Mouse (Mus musculus) lung, postnatal 36 days (tissue): Measurements from ENCODE around the gene Tent5b.

Source experiments
- DNase-seq: peaks from one replicate; pipeline ENCODE4 v3.0.0; 2022; ENCODE audit warnings: mixed read lengths

The Tent5b gene

DNA sequence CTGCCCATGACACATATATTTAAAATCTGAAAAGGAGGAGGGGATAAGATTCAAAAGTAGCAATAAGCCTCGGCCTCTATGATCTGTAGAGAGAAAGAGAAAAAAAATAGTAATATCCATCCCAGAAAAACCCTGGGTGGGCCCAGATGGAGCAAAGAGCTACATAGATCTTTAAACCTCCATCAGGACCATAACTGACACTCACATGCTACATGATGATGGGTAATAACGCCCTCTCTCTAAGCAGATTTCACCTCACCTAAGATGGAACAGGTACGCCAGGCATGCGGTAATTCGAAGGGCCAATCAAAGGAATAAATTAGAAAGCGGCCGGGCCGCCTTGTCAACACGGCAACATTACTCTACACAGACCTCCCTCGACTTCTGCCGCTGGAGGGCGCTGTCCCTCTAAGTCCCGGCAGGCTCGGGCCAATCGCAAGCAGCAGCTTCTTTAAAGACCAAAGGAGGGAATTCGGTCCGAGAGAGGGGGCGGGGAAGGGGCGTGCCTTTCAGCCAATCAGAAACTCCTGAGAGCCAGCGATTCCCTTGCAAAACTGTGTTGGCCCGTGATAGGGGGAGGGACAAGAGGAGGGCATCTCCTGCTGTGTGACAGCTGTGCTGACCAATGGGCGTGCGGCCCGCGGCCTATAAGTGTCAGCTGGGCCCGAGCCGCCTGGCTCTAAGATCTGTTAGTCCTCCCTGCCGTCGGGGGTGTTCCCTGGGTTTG lies at the start of gene Tent5b:
Tent5b (plus strand) TSS at position 675 of the 727 bp plus-strand sequence.
- DNase-seq: peak; percentile 100

DNA sequence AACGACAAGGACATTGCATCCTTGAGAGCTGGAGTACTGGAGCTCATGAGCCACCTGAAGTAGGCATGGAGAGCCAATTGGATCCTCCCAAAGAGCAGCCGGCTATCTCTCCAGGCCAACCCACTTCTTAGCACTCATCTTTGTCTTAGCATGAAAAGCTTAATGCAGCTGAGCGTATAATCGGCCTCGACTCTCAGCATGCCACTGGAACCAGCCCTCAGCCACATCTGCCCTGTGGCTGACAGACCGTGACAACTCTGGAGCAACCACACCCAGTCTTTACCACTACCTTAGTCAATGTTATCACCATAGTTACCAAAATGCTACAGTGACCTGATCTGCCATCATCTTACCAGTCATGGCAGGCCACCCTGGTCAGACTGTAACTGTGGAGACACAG lies 48.4 kb upstream of the Tent5b start:
- no peak for DNase-seq

DNA sequence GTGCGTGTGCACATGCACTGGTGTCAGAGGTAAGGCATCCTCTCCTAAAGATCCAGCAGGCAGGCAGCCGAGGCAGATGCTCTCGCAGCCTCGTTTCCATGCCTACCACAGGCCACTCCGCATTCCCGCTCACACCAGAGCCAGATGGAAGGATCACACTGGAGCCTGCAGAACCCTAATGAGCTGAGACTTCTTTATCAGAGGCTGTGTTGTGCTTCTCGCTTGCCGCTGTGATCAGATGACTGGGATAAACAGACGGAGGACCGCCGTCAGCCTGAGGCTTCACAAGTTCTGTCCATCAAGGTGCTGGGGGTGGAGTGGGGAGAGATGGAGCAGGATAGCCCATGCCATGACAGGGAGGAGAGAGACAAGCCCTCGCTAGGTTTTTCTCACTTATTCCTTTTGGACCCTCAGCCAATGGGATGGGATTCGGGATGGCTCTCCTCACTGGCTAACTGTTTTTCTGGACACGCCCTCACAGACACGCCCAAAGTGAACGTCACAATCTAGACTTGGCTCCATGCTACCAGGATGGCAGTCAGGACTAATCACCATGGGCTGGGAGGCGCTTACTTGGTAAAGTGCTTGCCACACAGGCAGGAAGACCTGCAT lies 47.3 kb upstream of the Tent5b start:
- no peak for DNase-seq

DNA sequence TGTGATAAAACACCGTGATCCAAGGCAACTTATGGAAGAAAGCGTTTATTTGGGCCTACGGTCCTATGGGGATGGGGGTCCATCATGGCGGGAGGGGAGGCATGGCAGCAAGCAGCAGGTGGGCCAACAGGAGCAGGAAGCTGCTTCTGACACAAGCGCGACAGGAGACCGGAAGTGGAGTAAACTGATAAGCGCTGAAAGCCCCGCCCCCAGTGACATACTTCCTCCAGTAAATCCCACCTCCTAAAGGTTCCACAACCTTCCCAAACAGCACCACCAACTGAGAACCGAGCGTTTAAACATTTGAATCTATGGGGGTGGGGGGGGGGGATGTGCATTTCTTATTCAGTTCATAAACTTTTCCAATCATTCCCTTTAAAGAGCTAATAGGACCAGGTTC lies 44.0 kb upstream of the Tent5b start:
- DNase-seq: no peak

DNA sequence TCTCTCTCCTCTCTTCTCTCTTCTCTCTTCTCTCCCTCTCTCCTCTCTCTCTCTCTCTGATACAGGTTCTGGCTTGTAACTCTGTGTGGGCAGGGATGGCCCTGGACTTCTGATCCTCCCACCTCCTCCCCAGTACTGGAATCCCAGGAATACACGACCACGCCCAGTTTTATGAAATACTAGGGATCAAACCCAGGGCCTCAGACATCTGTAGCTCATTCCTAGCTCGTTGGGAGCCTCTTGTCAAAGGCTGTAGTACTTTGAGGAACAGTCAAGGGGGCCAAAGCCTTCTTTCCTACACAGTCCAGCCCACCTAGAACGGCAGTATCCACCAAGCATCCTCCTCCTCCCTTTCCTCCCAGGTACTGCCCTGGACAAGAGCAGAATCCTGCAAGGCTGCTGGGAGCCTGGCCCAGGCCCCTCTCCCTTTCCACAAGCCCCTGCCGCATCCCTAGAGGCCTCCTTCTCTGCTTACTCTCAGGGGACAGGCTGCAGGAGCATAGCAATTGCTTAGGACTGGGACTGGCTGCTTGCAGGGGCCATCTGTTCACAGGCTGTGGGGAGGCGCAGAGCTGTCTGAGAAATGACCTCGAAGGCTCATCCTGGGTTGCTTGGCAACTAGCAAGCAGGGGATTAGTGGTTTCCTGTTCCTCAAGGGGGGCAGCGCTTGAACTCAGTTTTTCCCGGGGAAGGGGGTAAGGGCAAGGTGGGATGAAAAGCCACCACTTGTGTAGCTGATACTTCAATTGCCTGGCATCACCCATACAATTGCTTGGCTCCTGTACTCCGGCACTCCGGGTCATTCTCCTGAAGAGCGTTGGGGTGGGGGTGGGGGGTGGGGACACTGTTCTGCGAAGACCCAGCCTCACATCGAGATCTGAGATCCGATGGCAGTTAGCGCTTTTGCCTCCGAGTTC lies 40.2 kb upstream of the Tent5b start:
- DNase-seq: no peak

DNA sequence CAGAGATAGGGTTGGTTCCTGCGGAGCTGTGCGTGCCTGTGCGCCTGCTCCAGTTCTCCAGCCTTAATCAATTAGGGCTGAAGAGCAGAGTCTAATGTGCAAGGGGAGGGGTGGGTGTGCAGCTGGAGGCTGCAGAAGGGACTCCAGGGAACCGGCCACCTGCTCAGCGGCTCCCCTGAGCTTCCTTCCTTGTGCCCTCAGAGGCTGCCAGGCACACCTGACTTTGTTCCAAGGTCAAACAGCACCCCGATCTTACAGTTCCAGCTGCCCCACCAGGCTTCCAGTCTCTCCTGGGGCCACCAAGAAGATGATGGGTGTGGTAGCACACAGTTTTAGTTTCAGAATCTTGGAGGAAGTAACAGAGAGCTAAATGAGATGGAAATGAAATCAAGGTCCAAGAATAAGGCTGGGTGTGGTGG lies 39.5 kb upstream of the Tent5b start:
- DNase-seq: no peak

DNA sequence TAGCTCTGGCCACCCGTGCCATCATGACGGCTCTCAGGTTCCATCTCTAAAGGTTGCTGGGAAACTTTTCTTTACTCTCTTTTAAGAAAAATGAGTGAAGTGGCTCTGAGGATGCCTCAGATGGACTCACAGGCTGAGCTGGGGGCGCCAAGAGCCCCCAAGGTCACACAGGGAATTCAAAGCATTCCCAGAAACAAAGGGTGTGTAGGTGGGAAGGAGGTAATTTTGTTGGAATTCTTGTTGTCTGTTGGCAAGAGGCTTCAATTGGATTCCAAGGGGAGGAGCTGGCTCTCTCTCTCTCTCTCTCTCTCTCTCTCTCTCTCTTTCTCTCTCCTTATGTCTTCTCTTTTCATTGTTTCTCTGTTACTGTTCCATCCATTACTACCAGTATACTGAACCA lies 37.7 kb upstream of the Tent5b start:
- no peak for DNase-seq

DNA sequence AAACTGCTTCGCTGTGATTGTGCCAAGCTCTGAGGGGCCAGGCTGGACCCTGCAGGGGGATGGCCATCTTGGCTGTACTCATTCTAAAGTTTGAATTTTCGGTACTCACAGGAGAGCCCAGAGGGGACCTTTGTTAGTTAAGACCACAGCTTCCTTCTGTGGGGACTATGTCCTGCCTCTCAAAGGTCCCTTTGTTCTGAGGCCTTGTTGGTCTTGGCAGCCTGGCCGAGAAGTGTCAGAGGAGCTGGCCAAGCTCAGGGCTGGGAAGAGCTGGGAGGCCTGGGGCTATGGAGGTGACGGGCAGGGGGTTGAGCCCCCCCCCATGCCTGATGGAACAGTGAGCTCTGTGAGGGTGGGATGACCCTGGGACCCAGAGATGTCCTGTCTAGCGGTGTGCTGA lies 36.8 kb upstream of the Tent5b start:
- no peak for DNase-seq

DNA sequence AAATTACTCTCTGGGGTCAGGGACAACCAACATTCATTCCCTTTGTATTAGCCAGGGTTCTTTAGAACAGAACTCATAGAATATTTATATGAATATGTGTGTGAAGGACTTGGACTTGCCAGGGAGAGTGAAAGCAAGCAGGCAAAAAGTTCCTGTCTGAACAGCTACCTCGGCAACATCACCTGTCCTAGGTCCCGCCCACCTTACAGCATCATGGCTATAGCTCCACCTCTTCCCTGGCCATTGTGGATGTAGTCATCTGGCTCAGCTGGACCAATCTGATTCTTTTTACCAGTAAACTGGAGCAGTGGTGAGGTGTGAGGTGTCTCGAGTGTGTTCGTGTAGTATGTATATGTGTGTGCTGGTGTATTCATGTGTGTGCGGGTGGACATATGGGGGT lies 34.2 kb upstream of the Tent5b start:
- no peak for DNase-seq

DNA sequence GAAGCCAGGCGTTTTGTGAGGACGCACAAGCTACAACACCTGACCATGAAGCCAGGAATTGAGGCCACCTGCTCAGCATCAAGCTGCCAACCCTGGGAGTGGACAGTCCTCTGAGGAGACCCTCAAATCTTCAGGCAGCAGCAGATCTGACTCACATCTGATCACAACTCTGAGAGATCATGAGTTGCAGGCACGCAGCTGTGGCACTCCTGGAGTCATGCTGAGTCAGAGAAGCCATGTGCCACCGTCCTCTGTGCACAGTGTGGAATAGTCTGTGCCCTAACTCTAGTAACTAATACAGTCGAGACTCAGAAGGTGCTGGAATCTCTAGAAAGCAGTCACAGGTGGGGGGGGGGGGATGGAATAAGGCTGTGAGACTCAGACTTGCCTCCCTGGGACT lies 32.6 kb upstream of the Tent5b start:
- no peak for DNase-seq

DNA sequence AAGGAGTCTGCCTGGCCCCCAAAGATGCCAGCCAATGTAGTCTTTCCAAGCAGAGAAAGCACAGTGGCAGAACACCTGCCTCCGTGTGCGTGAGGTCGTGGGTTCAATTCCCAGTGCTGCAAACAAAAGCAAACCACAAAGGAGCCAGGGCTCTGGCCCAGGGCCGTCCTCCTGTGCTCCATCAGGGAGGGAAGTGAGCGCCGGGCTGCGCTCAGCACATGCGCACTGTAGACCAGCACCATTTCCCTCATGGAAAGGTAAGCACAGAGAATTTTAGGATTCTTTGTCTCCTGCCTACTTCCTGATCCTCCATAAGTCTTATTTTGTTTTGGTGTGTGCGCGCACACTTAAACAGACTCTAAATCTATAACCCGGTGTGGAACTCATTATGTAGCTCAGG lies 32.0 kb upstream of the Tent5b start:
- DNase-seq: no peak

DNA sequence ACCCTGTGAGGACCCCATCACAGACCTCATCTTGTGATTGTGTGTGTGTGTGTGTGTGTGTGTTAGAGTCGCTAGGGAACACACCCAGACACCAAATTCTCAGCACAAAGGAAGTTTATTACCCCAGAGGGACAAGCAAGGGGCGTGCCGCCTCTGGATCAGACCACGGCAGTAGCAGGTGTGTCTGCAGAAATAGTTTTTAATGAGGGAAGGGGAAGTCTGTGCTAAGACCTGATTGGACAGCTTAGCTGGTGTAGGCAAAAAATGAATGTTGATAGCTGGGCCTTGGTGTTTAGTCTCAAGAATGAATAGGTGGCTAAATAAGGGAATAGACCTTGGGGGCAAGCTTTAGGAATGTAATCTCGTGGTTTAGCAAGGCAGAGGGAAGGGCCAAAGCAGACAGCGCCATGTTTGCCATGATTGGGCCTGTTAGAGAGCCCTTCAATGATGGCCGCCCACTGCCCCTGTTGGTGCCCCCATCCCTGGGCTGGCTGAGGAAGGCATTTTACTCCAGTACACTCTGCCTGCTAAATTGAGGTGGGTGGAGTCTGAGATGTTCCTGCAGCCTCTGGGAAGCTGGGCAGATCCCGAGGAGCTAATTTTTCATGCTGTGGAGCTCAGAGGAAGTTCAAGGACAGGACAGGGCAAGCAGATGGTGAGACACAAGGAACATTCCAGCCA lies 31.1 kb upstream of the Tent5b start:
- DNase-seq: no peak

DNA sequence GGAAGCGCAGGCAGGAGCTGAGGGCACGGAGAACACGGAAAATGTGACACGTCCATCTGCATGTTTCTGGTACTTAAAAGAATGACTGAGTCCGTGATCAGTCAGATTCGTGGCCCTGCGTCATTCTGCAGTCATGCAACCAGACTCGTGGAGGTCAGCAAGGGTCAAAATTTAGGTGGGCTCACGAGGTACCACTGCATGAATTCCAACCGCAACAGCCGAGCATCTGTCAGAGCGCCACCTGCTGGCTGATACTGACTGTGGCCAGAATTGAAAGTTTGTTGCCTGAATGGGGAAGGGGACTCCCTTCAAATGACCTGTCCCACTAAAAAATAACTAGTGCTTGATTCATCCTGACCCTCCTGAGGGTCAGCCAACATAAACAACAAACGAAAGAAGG lies 30.2 kb upstream of the Tent5b start:
- DNase-seq: peak; percentile 60

DNA sequence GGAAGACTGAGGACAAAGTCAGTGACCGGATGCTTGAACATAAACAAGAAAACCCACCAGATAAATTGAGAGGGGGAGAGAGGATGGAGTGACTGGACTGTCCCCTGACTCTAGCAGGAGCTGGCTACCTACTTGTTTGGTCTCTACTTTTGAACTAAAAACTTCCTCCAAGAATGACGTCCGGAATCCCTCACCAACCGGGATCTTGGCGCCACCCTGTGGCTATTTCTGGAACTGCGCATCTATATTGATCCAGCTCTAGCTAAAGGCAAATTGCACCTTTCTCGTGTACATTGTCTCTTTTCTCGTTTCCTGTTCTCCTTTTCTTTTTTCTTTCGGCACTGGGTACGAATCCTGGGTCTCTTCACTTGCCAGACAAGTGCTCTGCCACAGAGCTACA lies 28.4 kb upstream of the Tent5b start:
- DNase-seq: peak; percentile 91

DNA sequence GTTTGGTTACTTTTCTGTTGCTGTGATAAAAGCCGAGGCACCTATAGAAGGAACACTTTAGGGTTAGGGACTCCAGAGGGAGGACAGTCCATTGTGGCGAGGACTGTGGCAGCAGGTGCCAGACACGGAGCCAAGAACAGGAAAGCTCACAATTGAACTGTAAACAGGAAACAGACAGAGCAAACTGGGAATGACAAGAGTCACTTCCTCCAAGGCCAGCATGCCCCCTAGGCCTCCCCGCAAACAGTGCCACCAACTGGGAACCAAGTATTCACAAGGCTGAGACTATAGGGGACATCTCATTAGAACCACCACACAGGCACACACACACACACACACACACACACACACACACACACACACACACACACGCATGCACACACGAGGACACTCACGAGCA lies 27.5 kb upstream of the Tent5b start:
- DNase-seq: peak; percentile 47

DNA sequence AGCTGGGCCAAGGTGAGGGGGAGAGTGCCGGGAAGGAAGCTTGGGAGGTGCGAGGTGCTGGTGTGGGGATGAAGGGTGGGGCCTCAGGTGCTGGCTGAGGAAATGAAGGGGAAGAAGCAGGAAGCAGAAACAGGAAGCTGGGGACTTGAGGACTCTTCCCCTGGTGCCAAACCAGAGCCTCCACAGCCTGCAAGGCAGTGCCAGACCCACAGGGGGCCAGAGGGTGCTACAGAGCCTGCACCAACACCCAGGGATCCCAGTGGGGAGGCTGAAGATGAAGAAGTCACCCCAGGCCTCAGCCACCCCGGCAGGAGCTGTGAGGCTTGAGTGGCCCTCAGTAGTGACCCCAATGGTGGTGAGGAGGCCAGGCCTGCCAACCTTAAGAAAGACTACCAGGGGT lies 21.9 kb upstream of the Tent5b start:
- DNase-seq: no peak

DNA sequence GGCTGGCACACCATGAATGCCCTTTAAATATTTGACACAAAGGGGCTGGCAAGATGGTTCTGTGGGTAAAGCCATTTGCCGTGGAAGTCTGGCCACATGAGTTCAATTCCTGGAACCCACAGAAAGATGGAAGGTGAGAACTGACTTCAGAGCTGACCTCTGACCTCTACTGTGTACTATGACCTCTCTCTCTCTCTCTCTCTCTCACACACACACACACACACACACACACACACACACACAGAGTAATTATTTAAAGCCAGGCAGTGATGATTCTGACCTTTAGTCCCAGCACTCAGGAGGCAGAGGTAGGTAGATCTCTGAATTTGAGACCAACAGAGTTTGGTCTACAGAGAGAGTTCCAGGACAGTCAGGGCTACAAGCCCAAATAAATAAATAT lies 19.9 kb upstream of the Tent5b start:
- no peak for DNase-seq

DNA sequence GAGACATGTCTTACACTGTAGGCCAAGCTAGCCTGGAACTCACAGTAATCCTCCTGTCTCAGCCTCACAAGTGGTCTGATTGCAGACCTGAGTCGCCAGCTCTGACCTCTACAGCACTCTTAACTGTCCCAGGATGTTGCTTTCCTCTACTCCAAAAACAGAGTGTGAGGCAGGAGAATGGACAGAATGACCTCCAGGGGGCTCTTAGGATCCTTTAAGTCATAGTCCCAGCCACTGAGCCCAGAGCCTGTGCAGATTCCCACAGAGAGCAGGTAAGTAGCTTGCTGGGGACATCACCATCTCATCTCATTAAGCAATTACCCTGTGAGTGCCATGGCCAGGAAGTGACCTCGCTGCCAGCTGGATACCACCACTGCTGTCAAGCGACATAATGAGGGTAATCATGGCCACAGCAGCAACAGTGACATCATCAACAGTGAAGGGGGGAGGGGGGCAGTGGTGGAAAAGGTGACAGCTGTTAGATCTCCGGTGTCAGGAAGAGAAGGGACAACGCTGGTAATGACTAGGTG lies 19.1 kb upstream of the Tent5b start:
- DNase-seq: no peak

DNA sequence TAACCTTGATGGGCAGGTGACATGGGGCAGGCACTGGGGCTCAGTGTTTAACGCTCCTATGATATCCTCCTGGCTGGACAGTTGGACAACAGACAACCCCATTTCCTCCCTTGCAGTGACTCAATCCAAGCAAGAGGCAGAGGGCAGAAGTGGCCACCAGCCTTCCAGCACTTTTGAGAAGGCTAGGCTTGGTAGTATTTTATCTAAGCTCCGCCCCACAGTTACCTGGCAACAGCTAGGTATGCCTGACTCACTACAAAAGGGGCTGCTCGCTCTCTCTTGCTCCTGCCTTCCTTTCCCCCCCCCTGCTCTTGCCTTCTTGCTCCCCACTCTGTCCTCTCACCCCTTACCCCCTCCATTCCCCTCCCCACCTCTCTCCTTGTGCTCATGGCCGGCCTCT lies 18.6 kb upstream of the Tent5b start:
- DNase-seq: peak; percentile 43

DNA sequence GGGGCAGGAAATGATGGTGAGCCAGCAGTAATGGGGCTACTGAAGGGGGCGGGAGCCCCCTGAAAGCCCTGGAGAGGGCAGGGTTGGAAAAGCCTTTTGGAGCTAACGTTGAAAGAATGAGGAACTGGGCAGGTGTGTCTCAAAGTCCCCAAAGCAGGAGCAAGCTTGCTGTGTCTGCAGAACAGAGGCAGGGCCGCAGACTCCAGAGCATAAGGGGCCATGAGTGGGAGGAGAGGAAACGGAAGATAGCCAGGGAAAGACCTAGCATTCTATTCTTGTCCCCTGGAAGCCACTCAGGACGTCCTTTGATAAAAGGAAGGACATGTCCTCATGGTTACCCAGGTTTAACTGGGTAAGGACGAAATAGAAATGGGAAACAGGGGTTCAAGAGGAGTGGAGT lies 16.7 kb upstream of the Tent5b start:
- peak; percentile 31 for DNase-seq

DNA sequence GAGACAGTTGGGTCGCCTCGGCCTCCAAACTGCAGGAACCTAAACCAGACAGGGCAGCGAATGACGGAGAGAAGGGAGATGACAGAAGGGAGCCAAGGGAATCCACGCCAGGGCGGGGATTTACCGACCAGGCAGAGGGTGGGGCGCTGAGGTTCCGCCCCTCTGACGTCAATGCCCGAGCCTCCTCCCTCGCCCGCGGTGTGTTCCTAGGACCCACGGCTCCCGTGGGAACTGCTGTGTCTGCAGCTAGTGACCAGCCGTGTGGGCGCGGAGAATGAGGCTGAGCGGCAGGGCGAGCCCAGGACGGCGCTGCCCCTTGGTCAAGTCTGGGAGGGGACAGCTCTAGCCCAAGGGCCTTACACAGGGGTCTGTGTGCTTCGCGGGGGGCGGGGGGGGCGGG lies 11.9 kb upstream of the Tent5b start:
- peak; percentile 90 for DNase-seq

DNA sequence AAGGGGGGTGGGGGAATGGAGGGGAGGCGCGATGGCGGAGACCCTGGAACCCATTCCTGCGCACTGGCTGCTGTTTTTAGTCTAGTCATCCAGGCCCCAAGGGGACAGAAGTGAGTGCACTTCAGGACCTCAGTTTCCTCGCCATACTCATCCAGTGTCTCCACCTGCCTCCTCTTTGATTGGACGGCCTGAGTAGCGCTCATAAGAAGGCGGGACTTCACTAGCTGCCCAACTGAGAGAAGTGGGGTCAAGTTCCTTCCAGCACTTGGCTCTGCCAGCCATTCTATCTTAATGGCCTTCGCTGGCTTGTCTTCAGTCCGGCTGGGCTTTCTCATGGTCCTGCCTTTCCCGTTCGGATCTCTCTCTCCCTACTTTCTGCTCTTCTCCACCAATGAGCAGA lies 10.8 kb upstream of the Tent5b start:
- peak; percentile 54 for DNase-seq
